In genomic region chr10:96471523-96471922, GRCm38 (mm10) we compare ENCODE assay signal across 26 mouse cellular contexts.
DNase-seq lines count a peak whose midpoint lies in the region; ATAC-seq lines count a peak whose summit lies in the region.
"Had no signal": no experiment of that assay in that cellular context is flagged by ENCODE, and none has a peak within 500 bp of the region (broad histone marks: within the 10 kb centered on the region; RNA-seq: fewer than 3 reads in every experiment).

No protein-coding gene starts in this region.

- peak; percentile 51 for ATAC-seq in inflammation-experienced regulatory T-cells, adult 6 months
- ATAC-seq: forebrain, postnatal 0 days; hindbrain, embryonic 16.5 days; intestine, embryonic 15.5 days; midbrain, embryonic 16.5 days had no signal

- DNase-seq in CD4-positive, CD25-positive, alpha-beta regulatory T cell, adult 2 months (ENCODE audit: low read depth, low spot score): peak; percentile 24
- peak; percentile 47 for DNase-seq in MEL-GATA-1-ER (ENCODE audit: extremely low read depth, low read depth)
- peak; percentile 47 for DNase-seq in naive thymus-derived CD4-positive, alpha-beta T cell, adult 2 months (ENCODE audit: low read depth)
- DNase-seq in urinary bladder, adult 2 months (ENCODE audit: low spot score): no peak
- DNase-seq in gastrocnemius, postnatal 4 days (ENCODE audit: low spot score in 2 of 2): no peak
- DNase-seq in kidney, postnatal 25 days: no peak
- DNase-seq in cerebellum, postnatal 4 days (ENCODE audit: low spot score in 2 of 2): no peak
- DNase-seq: adrenal gland, adult 8-10 months; cerebellum, adult 11 months; cerebellum, adult 9-11 months; forebrain, postnatal 0 days; gastrocnemius, postnatal 14 days; heart, postnatal 10 days; kidney, adult 2 months; kidney, postnatal 4 days; layer of hippocampus, postnatal 36 days; lung, adult 2 months; lung, postnatal 10 days; right cerebral cortex, postnatal 25 days; spleen, adult 18-20 months; thymus, adult 2 months; thymus, postnatal 4 days had no signal

Comparison
In these comparisons a context has a peak if more than half of its experiments do, and no peak if none do; other contexts are left out.
1. DNase-seq: peak in CD4-positive, CD25-positive, alpha-beta regulatory T cell, adult 2 months (single experiment), MEL-GATA-1-ER (single experiment) and naive thymus-derived CD4-positive, alpha-beta T cell, adult 2 months (single experiment); none in urinary bladder, adult 2 months (single experiment), gastrocnemius, postnatal 4 days (0 of 2), kidney, postnatal 25 days (0 of 2) and cerebellum, postnatal 4 days (0 of 2).